Mouse (Mus musculus): Measurements from ENCODE around the gene Lsm6. TPM values are rescaled to one million over a fixed set of nuclear protein-coding genes. Genes with fewer than 3 reads are reported as not detected.

Lsm6 gene
- polyA plus RNA-seq, 1 experiment from 2014 or later, result 127 TPM

DNA sequence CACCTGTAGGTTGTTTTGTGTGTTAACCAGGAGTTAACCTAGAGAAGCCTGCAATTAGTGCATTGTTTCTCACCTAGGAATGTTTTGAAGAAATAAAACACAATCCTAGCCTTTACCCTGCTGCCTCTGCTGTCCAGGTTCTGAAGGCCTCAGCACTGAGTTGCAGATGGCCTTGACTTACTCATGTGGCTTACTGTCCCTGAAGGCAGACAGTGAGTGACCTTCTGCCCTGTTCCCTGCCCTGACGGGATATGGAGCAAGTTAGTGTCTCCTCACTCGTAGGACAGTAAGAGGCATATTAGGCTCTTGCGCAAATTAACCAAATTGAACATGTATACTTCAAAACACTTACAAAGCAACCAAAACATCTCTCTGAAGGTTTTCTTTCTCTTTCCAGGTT, 22.3 kb downstream of the Lsm6 start:
- 75% methylated on average over 3 of the region's 3 CpGs for WGBS (ENCODE audit: insufficient replicate concordance)
- Histone ChIP-seq H3K4me2 (no peak overlapping the region), H3K9me3 (replicated peaks) (0 out of 2 replicates have a peak, but pooled peaks cover 3% of the 10 kb centered on the region), H3K4me3 (no peak overlapping the region), H3K4me1 (no peaks in the 10 kb centered on the region), H3K9ac (no peak overlapping the region), H3K36me3 (0 out of 2 replicates have a peak, but pooled peaks cover 10% of the 10 kb centered on the region), H3K27me3 (replicated peaks) (no peaks in the 10 kb centered on the region), H3K27ac (no peak overlapping the region)
- no peak for ATAC-seq

DNA sequence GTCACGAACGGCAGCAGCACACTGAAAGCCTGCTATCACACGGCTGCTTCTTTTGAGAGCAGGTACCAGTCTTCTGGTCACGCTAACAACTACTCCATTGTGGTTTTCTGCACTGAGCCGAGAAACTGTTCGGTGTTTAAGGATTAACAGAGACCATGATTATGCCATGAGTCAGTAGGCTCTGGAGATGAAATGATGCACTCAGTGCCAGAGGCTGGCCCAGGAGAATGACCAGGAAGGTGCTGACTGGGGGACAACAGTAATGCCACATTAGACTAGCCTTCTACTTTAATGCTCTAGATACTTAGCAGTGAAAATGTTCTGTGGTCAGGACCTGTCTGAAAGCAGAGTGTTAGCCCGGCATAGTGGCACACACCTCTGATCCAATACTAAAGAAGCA, 23.0 kb downstream of the Lsm6 start:
- Histone ChIP-seq H3K36me3 (0 out of 2 replicates have a peak, but pooled peaks cover 6% of the 10 kb centered on the region), H3K4me3 (no peak overlapping the region), H3K9me3 (replicated peaks) (0 out of 2 replicates have a peak, but pooled peaks cover 3% of the 10 kb centered on the region), H3K27me3 (replicated peaks) (no peaks in the 10 kb centered on the region), H3K27ac (no peak overlapping the region), H3K9ac (no peak overlapping the region), H3K4me2 (no peak overlapping the region), H3K4me1 (no peaks in the 10 kb centered on the region)
- 87% methylated on average over 7 of the region's 7 CpGs for WGBS (ENCODE audit: insufficient replicate concordance)
- no peak for ATAC-seq

DNA sequence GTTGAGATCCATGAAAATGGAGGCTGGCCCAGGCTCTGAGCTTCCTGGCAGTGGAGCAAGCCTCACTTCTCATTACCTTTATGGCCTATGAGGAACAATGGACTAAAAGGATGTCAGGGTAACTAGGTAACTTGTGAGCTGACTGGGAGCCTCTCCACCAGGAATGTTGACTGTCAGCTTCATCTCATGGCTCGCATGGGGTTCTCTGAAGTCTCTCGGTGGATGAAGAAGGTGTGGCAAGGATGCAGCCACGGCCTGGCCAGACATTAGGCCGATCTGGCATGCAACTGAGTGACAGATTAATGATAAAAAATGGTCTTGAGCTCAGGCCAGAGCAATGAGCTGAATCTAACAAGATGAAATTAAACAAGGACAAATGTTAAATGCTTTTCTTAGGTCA, 27.7 kb downstream of the Lsm6 start:
- Histone ChIP-seq H3K27me3 (replicated peaks) (no peaks in the 10 kb centered on the region), H3K4me2 (no peak overlapping the region), H3K36me3 (no peaks in the 10 kb centered on the region), H3K4me3 (no peak overlapping the region), H3K9me3 (replicated peaks) (0 out of 2 replicates have a peak, but pooled peaks cover 3% of the 10 kb centered on the region), H3K27ac (no peak overlapping the region), H3K4me1 (no peaks in the 10 kb centered on the region), H3K9ac (no peak overlapping the region)
- WGBS (ENCODE audit: insufficient replicate concordance), result 61% methylated on average over 4 of the region's 4 CpGs
- ATAC-seq, result no peak

DNA sequence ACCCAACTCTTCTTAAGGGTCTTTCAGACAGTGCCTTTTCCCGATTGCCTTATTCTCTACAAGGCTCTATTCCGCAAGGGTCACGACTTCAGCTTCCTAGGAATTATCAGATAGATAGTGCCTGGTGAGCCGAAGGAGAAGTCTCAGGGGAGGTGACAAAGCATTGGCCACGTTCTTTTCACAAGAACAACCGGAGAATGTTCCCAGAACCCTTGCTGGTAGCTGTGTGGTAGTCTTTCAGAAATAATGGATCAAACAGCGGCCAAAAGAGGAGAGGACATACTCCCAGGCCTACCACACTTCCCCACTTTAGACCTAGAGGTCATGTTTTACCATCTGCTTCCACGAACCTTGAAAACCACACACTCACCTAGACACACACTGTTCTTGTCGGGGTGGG, 44.1 kb downstream of the Lsm6 start:
- no peaks in the 10 kb centered on the region for H3K4me1 ChIP-seq
- no peak overlapping the region for H3K27ac ChIP-seq
- 76% methylated on average over 9 of the region's 9 CpGs for WGBS (ENCODE audit: insufficient replicate concordance)
- H3K4me3 ChIP-seq, result no peak overlapping the region
- no peak overlapping the region for H3K4me2 ChIP-seq
- H3K9me3 ChIP-seq (replicated peaks), result no peaks in the 10 kb centered on the region
- no peak overlapping the region for H3K9ac ChIP-seq
- no peaks in the 10 kb centered on the region for H3K27me3 ChIP-seq (replicated peaks)
- H3K36me3 ChIP-seq, result no peaks in the 10 kb centered on the region
- no peak for ATAC-seq

DNA sequence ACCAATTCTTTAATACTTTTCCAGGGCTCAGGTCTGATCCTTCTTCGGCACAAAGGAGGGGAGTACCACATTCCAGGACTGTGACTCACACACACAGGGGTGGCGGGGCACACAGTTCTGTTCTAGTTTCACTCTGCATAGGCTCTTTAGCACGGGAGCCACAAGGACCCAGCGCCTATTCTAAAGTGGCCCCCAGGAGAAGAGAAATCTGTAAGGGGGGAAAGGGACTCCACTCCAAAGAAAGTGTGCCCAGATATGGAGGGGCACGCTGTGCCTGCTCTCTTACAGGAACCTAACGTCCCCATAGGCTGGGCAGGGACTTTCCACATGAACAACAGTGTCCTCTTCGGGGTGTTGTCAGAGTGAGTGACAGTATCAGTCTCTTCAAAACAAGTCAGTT, 49.7 kb downstream of the Lsm6 start:
- WGBS (ENCODE audit: insufficient replicate concordance), result 60% methylated on average over 7 of the region's 7 CpGs
- H3K4me2 ChIP-seq, result no peak overlapping the region
- H3K9ac ChIP-seq, result no peak overlapping the region
- no peaks in the 10 kb centered on the region for H3K9me3 ChIP-seq (replicated peaks)
- H3K36me3 ChIP-seq, result no peaks in the 10 kb centered on the region
- ATAC-seq, result no peak
- no peak overlapping the region for H3K4me3 ChIP-seq
- H3K27ac ChIP-seq, result no peak overlapping the region
- H3K4me1 ChIP-seq, result no peaks in the 10 kb centered on the region
- no peaks in the 10 kb centered on the region for H3K27me3 ChIP-seq (replicated peaks)

DNA sequence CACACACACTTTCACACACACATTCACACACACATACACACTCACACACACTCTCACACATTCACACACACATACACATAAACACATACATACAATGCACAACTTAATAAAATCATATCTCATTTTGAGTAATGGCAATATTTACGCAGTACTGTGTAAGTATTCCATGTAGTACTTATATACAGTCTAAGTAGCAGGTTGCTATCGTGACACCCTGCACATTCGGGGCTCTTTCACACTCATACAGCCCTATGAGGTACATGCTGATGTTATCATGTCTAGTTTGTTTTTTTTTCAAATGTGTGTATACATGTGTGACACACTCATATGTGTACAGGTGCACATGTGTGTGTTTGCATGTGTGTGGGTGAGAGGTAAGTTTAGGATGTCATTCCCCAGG, 50.4 kb downstream of the Lsm6 start:
- no peak overlapping the region for H3K27ac ChIP-seq
- 70% methylated on average over 3 of the region's 3 CpGs for WGBS (ENCODE audit: insufficient replicate concordance)
- no peak overlapping the region for H3K4me3 ChIP-seq
- H3K36me3 ChIP-seq, result no peaks in the 10 kb centered on the region
- H3K9ac ChIP-seq, result no peak overlapping the region
- H3K9me3 ChIP-seq (replicated peaks), result no peaks in the 10 kb centered on the region
- ATAC-seq, result no peak
- H3K27me3 ChIP-seq (replicated peaks), result no peaks in the 10 kb centered on the region
- no peak overlapping the region for H3K4me2 ChIP-seq
- no peaks in the 10 kb centered on the region for H3K4me1 ChIP-seq

DNA sequence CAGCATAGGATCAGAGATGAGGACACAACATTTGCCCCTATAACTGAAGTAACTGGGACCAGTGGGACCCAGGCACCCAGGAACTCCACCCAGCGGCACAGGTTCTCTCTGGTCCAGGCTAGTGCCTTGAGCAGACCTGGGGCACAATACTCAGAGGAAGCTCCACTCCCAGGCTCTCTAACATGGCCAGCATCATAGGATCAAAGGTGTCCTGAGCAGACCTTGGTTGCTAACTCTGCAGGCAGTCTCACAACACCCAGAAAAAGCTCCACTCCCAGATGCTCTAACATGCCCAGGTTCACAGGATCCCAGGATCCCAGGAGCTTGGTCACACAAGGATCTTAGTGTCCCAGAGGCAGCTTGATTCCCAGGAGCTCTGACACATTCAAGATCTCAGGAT, 55.4 kb downstream of the Lsm6 start:
- no peak for ATAC-seq
- Histone ChIP-seq H3K36me3 (no peaks in the 10 kb centered on the region), H3K4me1 (no peaks in the 10 kb centered on the region), H3K9ac (no peak overlapping the region), H3K4me3 (no peak overlapping the region), H3K27me3 (replicated peaks) (no peaks in the 10 kb centered on the region), H3K4me2 (no peak overlapping the region), H3K9me3 (replicated peaks) (0 out of 2 replicates have a peak, but pooled peaks cover 6% of the 10 kb centered on the region), H3K27ac (no peak overlapping the region)
- 36% methylated on average over 1 of the region's 1 CpGs for WGBS (ENCODE audit: insufficient replicate concordance)

DNA sequence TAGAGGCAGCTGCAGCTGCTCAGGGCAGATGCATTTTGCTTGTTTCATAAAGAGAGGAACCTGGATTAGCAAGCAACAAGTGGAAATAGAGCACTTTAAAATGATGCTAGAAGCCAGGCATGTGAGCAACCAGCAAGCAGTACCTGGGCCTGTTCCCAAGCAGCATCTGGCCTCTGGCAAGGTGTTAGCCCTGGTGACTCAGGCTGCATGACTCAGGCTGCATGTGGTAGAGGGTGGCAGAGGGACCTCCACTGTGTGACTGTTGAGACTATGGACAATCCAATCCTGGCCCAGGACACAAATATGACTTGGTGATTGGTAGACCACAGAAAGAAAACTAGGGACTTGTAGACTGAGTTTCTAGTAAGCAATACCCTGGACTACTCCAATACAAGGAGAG, 56.0 kb downstream of the Lsm6 start:
- Histone ChIP-seq H3K4me1 (no peaks in the 10 kb centered on the region), H3K36me3 (no peaks in the 10 kb centered on the region), H3K4me2 (no peak overlapping the region), H3K4me3 (no peak overlapping the region), H3K27me3 (replicated peaks) (no peaks in the 10 kb centered on the region), H3K9me3 (replicated peaks) (0 out of 2 replicates have a peak, but pooled peaks cover 6% of the 10 kb centered on the region), H3K9ac (no peak overlapping the region), H3K27ac (no peak overlapping the region)
- no peak for ATAC-seq

DNA sequence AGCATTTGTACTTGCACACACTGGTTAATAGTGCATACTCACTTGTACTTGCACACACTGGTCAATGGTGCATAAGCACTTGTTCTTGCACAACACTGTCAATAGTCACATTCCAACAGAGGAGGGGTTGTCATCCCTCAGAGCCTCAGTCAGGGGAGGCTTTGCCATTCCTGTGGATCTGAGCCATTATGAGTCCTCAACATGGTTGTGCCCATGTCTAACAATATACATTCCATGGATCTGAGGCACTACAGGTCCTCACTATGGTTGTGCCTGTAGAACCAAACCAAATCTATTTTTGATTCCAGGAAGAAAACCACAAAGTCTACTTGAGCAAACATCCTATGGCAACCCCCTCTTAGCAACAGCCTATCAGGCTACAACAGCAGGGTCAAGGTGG, 61.8 kb downstream of the Lsm6 start:
- Histone ChIP-seq H3K4me3 (no peak overlapping the region), H3K9ac (no peak overlapping the region), H3K27me3 (replicated peaks) (no peaks in the 10 kb centered on the region), H3K27ac (no peak overlapping the region), H3K4me1 (no peaks in the 10 kb centered on the region), H3K36me3 (no peaks in the 10 kb centered on the region), H3K9me3 (replicated peaks) (0 out of 2 replicates have a peak, but pooled peaks cover 4% of the 10 kb centered on the region), H3K4me2 (no peak overlapping the region)
- ATAC-seq, result no peak

DNA sequence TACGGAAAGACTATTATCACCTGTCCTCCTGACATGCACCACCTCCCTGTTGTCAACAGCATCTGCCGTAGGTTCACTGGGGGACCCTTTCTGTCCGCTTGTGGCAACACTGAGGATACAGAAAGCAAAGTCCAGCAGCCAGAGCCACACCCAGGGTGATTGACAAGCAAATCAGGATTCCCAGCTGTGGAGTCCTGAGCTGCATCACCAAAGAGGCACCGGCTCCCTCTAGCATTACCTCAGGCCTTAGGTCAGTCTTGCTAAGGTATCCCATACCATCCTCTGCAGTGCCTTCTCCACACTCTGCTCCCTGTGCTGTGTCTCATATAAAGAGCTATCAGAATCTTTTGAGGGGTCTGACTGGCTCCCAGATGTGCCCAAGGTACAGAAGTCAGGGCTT, 66.0 kb downstream of the Lsm6 start:
- Histone ChIP-seq H3K4me1 (no peaks in the 10 kb centered on the region), H3K27ac (no peak overlapping the region), H3K9ac (no peak overlapping the region), H3K36me3 (no peaks in the 10 kb centered on the region), H3K27me3 (replicated peaks) (no peaks in the 10 kb centered on the region), H3K9me3 (replicated peaks) (no peaks in the 10 kb centered on the region), H3K4me3 (no peak overlapping the region), H3K4me2 (no peak overlapping the region)
- WGBS (ENCODE audit: insufficient replicate concordance), result 71% methylated on average over 4 of the region's 4 CpGs
- no peak for ATAC-seq

Other genes starting within 250 kb of the Lsm6 start
- 1.0 and 1.3 TPM in 2 replicates for gene Zfp827, start 207.3 kb upstream of the Lsm6 start, polyA plus RNA-seq (2016; fragmentation: Nextera tagmentation; extraction: Ambion mirVana)

Measured in liver, embryonic 12.5 days (tissue).